9 mouse cellular contexts compared by ENCODE assay signal in the genomic region with DNA sequence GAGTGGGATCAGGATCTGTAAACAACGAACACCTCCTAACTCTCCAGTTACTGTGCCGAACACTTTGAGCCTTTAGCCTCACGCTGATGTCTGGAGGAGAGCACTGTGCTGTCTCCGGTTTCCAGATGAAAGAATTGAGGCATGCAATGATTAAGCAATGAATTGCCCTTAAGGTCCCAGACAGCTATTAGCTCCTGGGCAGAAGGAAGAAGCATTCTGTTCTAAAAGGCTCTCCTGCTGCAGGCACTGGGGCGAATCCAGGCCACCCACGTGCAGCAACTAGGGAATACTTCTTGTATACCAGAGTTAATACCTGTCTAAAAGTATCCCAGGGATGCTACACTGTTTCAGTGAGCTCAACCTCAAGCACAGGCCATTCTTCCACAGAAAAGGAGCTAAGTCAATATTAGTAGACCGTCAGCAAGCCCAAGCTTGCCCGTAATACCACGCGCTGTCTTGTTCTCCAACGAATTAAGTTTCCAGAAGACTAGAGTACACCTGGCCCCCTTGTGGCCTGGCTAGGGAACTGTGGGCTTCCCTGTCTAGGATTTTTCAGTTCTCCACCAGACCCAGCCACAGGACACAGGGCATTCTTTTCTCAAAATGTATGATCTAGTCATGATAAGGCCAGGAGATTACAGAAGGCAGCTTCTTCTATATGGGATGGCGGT. TPM values are rescaled to one million over a fixed set of nuclear protein-coding genes. Genes with fewer than 3 reads are reported as not detected.
DNase-seq lines count a peak whose midpoint lies in the region; ATAC-seq and TF ChIP-seq lines count a peak whose summit lies in the region.
"Had no signal": no experiment of that assay in that cellular context is flagged by ENCODE, and none has a peak within 500 bp of the region (broad histone marks: within the 10 kb centered on the region; RNA-seq: fewer than 3 reads in every experiment).

No protein-coding gene starts in this region.

- H3K4me1 ChIP-seq in cerebellum, adult 2 months (ENCODE audit: control insufficient read depth, insufficient read depth, low read length) = no peaks in the 10 kb centered on the region
- no peaks in the 10 kb centered on the region for H3K4me1 ChIP-seq in lung, embryonic 16.5 days (replicated peaks; ENCODE audit: control insufficient read depth, insufficient read depth, low read length)
- H3K4me1 ChIP-seq in heart, embryonic 10.5 days = 0 out of 2 replicates have a peak, but pooled peaks cover 3% of the 10 kb centered on the region

- H3K4me3 ChIP-seq in cerebellum, adult 2 months (replicated peaks; ENCODE audit: insufficient read depth, low read depth, low read length) = no peak overlapping the region
- no peak overlapping the region for H3K4me3 ChIP-seq in lung, embryonic 16.5 days (ENCODE audit: low read length)
- H3K4me3 ChIP-seq in heart, embryonic 10.5 days = no peak overlapping the region
- H3K4me3 ChIP-seq: hindbrain, embryonic 15.5 days had no signal

- no peak for TF ChIP-seq POLR2A in cerebellum, adult 2 months (IDR thresholded peaks at IDR 0.05; ENCODE audit: borderline replicate concordance, insufficient read depth, low read length)
- TF ChIP-seq POLR2A in brain, embryonic 14.5 days (IDR thresholded peaks at IDR 0.05; ENCODE audit: borderline replicate concordance, extremely low read depth, insufficient read depth, insufficient read length, poor library complexity, severe bottlenecking) = no peak

- DNase-seq in cerebellum, adult 2 months = peak in 1 of 2 experiments; percentile 58
- no peak for DNase-seq in cerebellum, adult 8-10 months
- peak; percentile 63 for DNase-seq in 3T3-L1 (ENCODE audit: low read depth, low spot score)
- DNase-seq in brain, embryonic 14.5 days (ENCODE audit: low read depth) = peak; percentile 67
- no peak for DNase-seq in gastrocnemius, postnatal 14 days
- DNase-seq in heart, embryonic 10.5 days (ENCODE audit: low spot score) = no peak

- peak; percentile 79 for TF ChIP-seq CTCF in cerebellum, adult 2 months (IDR thresholded peaks at IDR 0.05; ENCODE audit: borderline replicate concordance, insufficient read depth, low read depth, low read length)
- TF ChIP-seq CTCF in brain, embryonic 14.5 days (IDR thresholded peaks at IDR 0.05; ENCODE audit: borderline replicate concordance, extremely low read depth, insufficient read depth, insufficient read length) = peak; percentile 83

- no peaks in the 10 kb centered on the region for H3K9me3 ChIP-seq in lung, embryonic 16.5 days (ENCODE audit: control insufficient read depth, low read length)
- H3K9me3 ChIP-seq in heart, embryonic 10.5 days = no peaks in the 10 kb centered on the region
- H3K9me3 ChIP-seq: hindbrain, embryonic 15.5 days had no signal

- no peak overlapping the region for H3K4me2 ChIP-seq in lung, embryonic 16.5 days (ENCODE audit: low read depth, low read length)
- H3K4me2 ChIP-seq: hindbrain, embryonic 15.5 days had no signal

- no peak overlapping the region for H3K27ac ChIP-seq in cerebellum, adult 2 months (ENCODE audit: insufficient read depth, low read length)
- no peak overlapping the region for H3K27ac ChIP-seq in lung, embryonic 16.5 days (ENCODE audit: low read length)
- no peak overlapping the region for H3K27ac ChIP-seq in heart, embryonic 10.5 days
- H3K27ac ChIP-seq: hindbrain, embryonic 15.5 days had no signal

- peak; percentile 44 to 53; a peak in 1 of 4 replicates for ATAC-seq in hematopoietic stem cell, adult 5-6 weeks (replicated peaks in 1 of 2; ENCODE audit: insufficient read depth in 1 of 2, low FRiP score in 2 of 2, low TSS enrichment in 1 of 2, low read depth in 1 of 2, poor library complexity in 2 of 2, severe bottlenecking in 2 of 2)
- peak; percentile 14; the same call in 1 of the 2 replicates for ATAC-seq in lung, embryonic 16.5 days (ENCODE audit: low read depth)

- peaks cover 45% of the 10 kb centered on the region for H3K36me3 ChIP-seq in lung, embryonic 16.5 days (ENCODE audit: control insufficient read depth, insufficient read depth, low read length)
- H3K36me3 ChIP-seq in heart, embryonic 10.5 days = peaks cover 93% of the 10 kb centered on the region

- intact Hi-C loops in gastrocnemius, postnatal 14 days (cut with DNase I; ENCODE audit: low total_unique reads) = no loop called here

- H3K27me3 ChIP-seq in cerebellum, adult 2 months (ENCODE audit: control insufficient read depth, insufficient read depth, low read length) = no peaks in the 10 kb centered on the region
- no peaks in the 10 kb centered on the region for H3K27me3 ChIP-seq in lung, embryonic 16.5 days (ENCODE audit: control insufficient read depth, insufficient read depth, low read depth, low read length)
- peaks cover 23% of the 10 kb centered on the region for H3K27me3 ChIP-seq in heart, embryonic 10.5 days (ENCODE audit: insufficient read depth, poor library complexity, severe bottlenecking)

- no peak overlapping the region for H3K9ac ChIP-seq in lung, embryonic 16.5 days (ENCODE audit: low read length)
- H3K9ac ChIP-seq: hindbrain, embryonic 15.5 days had no signal

- 42% methylated on average over 12 of the region's 12 CpGs for WGBS in cerebellum, adult 2 months
- 59% methylated on average over 12 of the region's 12 CpGs for WGBS in lung, embryonic 16.5 days
- 72% methylated on average over 12 of the region's 12 CpGs for WGBS in heart, embryonic 10.5 days

RNA-seq across cellular contexts. Expression of a gene that starts 11.2 kb away (rescaled TPM):
- polyA plus RNA-seq in cerebellum, adult 2 months (2012; rRNA removed) = 41.1 and 44.0 TPM in 2 replicates
- 54.3 and 57.6 TPM in 2 replicates for polyA plus RNA-seq in brain, embryonic 14.5 days (2012; rRNA removed)
- total RNA-seq in hematopoietic stem cell, adult 5-6 weeks (2017) = 9.7 and 11.3 TPM in 2 replicates
- polyA plus RNA-seq in lung, embryonic 16.5 days (2015; fragmentation: Nextera tagmentation; extraction: Ambion mirVana) = 46.3 and 48.0 TPM in 2 replicates
- 10 to 100 TPM; 65.6 to 69.5 TPM for total RNA-seq in gastrocnemius, postnatal 14 days (2021)
- polyA plus RNA-seq in heart, embryonic 10.5 days (2016; fragmentation: Nextera tagmentation; extraction: Ambion mirVana) = 103 and 107 TPM in 2 replicates

RNA-seq across cellular contexts. Expression of a gene that starts 11.9 kb away (rescaled TPM):
- polyA plus RNA-seq in cerebellum, adult 2 months (2012; rRNA removed) = 64.7 and 68.6 TPM in 2 replicates
- 63.9 and 70.0 TPM in 2 replicates for polyA plus RNA-seq in brain, embryonic 14.5 days (2012; rRNA removed)
- 1.2 and 1.6 TPM in 2 replicates for total RNA-seq in hematopoietic stem cell, adult 5-6 weeks (2017)
- 3.8 and 4.1 TPM in 2 replicates for polyA plus RNA-seq in lung, embryonic 16.5 days (2015; fragmentation: Nextera tagmentation; extraction: Ambion mirVana)
- 1 to 10 TPM; 6.5 to 7.7 TPM for total RNA-seq in gastrocnemius, postnatal 14 days (2021)
- 7.8 and 8.2 TPM in 2 replicates for polyA plus RNA-seq in heart, embryonic 10.5 days (2016; fragmentation: Nextera tagmentation; extraction: Ambion mirVana)

RNA-seq across cellular contexts. Expression of a gene that starts 15.7 kb away (rescaled TPM):
- polyA plus RNA-seq in cerebellum, adult 2 months (2012; rRNA removed) = 41.3 and 46.6 TPM in 2 replicates
- 46.9 and 57.2 TPM in 2 replicates for polyA plus RNA-seq in brain, embryonic 14.5 days (2012; rRNA removed)
- not detected in 2 replicates for total RNA-seq in hematopoietic stem cell, adult 5-6 weeks (2017)
- polyA plus RNA-seq in lung, embryonic 16.5 days (2015; fragmentation: Nextera tagmentation; extraction: Ambion mirVana) = 0.65 and 1.3 TPM in 2 replicates
- under 1 TPM; 0.09 to 0.25 TPM for total RNA-seq in gastrocnemius, postnatal 14 days (2021)
- 0.36 and 0.39 TPM in 2 replicates for polyA plus RNA-seq in heart, embryonic 10.5 days (2016; fragmentation: Nextera tagmentation; extraction: Ambion mirVana)

RNA-seq across cellular contexts. Expression of a gene that starts 15.9 kb away (rescaled TPM):
- 88.3 and 92.6 TPM in 2 replicates for polyA plus RNA-seq in cerebellum, adult 2 months (2012; rRNA removed)
- polyA plus RNA-seq in brain, embryonic 14.5 days (2012; rRNA removed) = 71.7 and 78.3 TPM in 2 replicates
- total RNA-seq in hematopoietic stem cell, adult 5-6 weeks (2017) = 0.10 and 2.1 TPM in 2 replicates
- polyA plus RNA-seq in lung, embryonic 16.5 days (2015; fragmentation: Nextera tagmentation; extraction: Ambion mirVana) = 22.9 and 25.2 TPM in 2 replicates
- total RNA-seq in gastrocnemius, postnatal 14 days (2021) = 10 to 100 TPM; 14.9 to 20.7 TPM
- 30.8 and 30.9 TPM in 2 replicates for polyA plus RNA-seq in heart, embryonic 10.5 days (2016; fragmentation: Nextera tagmentation; extraction: Ambion mirVana)

RNA-seq across cellular contexts. Expression of a gene that starts 26.3 kb away (rescaled TPM):
- polyA plus RNA-seq in cerebellum, adult 2 months (2012; rRNA removed) = 29.3 and 29.8 TPM in 2 replicates
- polyA plus RNA-seq in brain, embryonic 14.5 days (2012; rRNA removed) = 36.5 and 40.6 TPM in 2 replicates
- 17.9 and 21.6 TPM in 2 replicates for total RNA-seq in hematopoietic stem cell, adult 5-6 weeks (2017)
- 19.5 and 20.0 TPM in 2 replicates for polyA plus RNA-seq in lung, embryonic 16.5 days (2015; fragmentation: Nextera tagmentation; extraction: Ambion mirVana)
- total RNA-seq in gastrocnemius, postnatal 14 days (2021) = 1 to 10 TPM; 5.5 to 6.3 TPM
- polyA plus RNA-seq in heart, embryonic 10.5 days (2016; fragmentation: Nextera tagmentation; extraction: Ambion mirVana) = 20.2 and 22.3 TPM in 2 replicates

Comparison
In these comparisons a context has a peak if more than half of its experiments do, and no peak if none do; other contexts are left out.
1. DNase-seq: peak in 3T3-L1 (single experiment) and brain, embryonic 14.5 days (single experiment); none in cerebellum, adult 8-10 months (single experiment), gastrocnemius, postnatal 14 days (single experiment) and heart, embryonic 10.5 days (single experiment).
2. RNA of a gene that starts 15.7 kb away (polyA plus RNA-seq): 46.9 to 57.2 TPM in brain, embryonic 14.5 days and 41.3 to 46.6 TPM in cerebellum, adult 2 months; 0.65 to 1.3 TPM in lung, embryonic 16.5 days and 0.36 to 0.39 TPM in heart, embryonic 10.5 days; every median in the first group is over 10 times any median in the second.